Mouse (Mus musculus) C3H10T1/2 (cell line): ENCODE results near the gene Olfr418. TPM values are rescaled to one million over a fixed set of nuclear protein-coding genes. Genes with fewer than 3 reads are reported as not detected.

Experiments
- polyA plus RNA-seq, 2 experiments: library from polyadenylated mRNA; unstranded; fragments of >200 nt; fragmentation: generic; extraction: Trizol; gene quantifications; one replicate each; pipeline ENCODE4 v1.2.1; 2012; ENCODE audit warnings: missing spikeins in 2 of 2

Gene Olfr418
- not detected for polyA plus RNA-seq

DNA sequence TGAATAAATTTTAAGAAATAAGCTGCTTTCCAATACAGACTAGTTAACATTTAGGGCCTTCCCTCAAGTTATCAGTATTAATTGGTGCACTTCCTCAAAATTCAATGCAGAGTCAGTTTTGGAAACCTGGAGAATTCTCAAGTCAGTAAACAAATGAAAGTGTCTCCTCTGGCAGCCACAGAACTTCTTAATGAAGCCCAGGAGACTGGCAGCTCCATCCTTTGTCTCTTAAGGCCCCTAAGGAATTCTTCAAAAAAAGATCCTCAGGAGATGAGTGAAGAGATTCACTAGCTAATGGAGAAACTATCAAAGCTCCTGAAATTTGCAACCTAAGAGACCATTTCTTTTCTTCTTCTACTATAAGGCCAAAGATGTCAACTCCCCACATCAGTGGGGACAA is at the start of gene Olfr418:
Olfr418 (plus strand) TSS at position 301 of the 400 bp plus-strand sequence.

DNA sequence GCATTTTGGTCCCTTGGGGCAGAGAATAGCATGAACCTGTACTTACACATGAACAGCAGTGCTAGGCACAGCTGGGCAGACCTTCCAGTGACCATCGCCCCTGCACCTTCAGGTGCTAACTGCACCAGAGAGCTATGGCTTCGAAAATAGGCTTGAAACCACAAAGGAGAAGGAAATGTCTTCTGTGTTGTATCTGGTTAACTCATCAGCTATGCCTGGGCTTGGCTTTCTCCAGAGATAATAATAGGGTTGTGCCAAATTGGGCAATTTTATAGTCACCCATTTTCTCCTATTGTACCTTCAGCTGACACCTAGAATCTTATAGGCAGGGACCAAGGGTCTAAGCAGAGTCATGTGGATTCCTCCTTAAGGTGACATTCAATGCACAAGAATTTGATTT is 38.7 kb upstream of the Olfr418 start, which contains the start of gene Fcer1a:
Fcer1a (minus strand) TSS at position 134 of the 400 bp plus-strand sequence.

DNA sequence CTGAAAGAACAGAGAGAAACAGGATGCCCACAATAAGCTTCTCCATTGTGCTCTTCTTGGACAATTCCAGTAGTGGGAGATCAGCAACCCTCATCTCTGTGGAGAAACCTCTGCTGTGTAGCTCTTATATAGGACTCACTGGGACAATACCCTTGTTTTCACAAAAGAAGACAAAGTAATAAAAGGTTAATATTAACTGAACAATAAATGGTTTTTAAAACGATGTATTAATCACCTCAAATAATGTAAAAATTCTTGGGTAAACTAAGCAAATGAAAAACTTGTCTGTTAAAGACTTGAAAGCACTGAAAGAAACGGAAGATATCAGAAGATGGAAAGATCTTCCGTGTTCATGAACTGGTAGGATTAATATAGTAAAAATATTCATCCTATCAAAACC is 11.9 kb downstream of the Olfr418 start, which contains the start of gene Mptx2:
Mptx2 (minus strand) TSS at position 101 of the 400 bp plus-strand sequence.

Other genes with a start within 250 kb of the Olfr418 start
- gene Olfr1408, start 128.6 kb upstream of the Olfr418 start, polyA plus RNA-seq, result not detected
- gene Olfr1406, start 75.4 kb upstream of the Olfr418 start, polyA plus RNA-seq, result not detected
- not detected for gene Olfr218, start 68.2 kb upstream of the Olfr418 start, polyA plus RNA-seq
- not detected for gene Olfr1404, start 53.6 kb upstream of the Olfr418 start, polyA plus RNA-seq
- gene Fcer1a, start 38.8 kb upstream of the Olfr418 start, polyA plus RNA-seq, result not detected
- gene Mptx2, start 11.8 kb downstream of the Olfr418 start, polyA plus RNA-seq, result not detected
- gene Ackr1, start 67.7 kb downstream of the Olfr418 start, polyA plus RNA-seq, result not detected
- gene Aim2, start 84.9 kb downstream of the Olfr418 start, polyA plus RNA-seq, result under 1 TPM; 0.02 to 0.44 TPM
- gene Cadm3, start 101.7 kb downstream of the Olfr418 start, polyA plus RNA-seq, result not detected
- gene Ifi206, start 225.0 kb downstream of the Olfr418 start, polyA plus RNA-seq, result not detected